Mouse (Mus musculus) neural tube, embryonic 10.5 days (tissue): Measurements from ENCODE around the gene Wdr59.

Experiments used
- DNase-seq: peaks from one replicate; pipeline ENCODE4 v3.0.0-alpha.2; 2017; ENCODE audit warnings: low spot score; ENCODE audit errors: extremely low spot score

The Wdr59 gene

GRCm38 (mm10) chr8:111493176-111493575, 28.7 kb downstream of the Wdr59 start:
- DNase-seq, result no peak

GRCm38 (mm10) chr8:111492508-111492907, 29.4 kb downstream of the Wdr59 start:
- no peak for DNase-seq

- no peak for DNase-seq
These were observed 30.7 kb downstream of the Wdr59 start for GRCm38 (mm10) chr8:111491191-111491590.

GRCm38 (mm10) chr8:111490034-111490591, 31.8 kb downstream of the Wdr59 start:
- DNase-seq, result no peak

- DNase-seq, result no peak
These were observed 41.2 kb downstream of the Wdr59 start for GRCm38 (mm10) chr8:111480691-111481090.

GRCm38 (mm10) chr8:111477761-111478465, 44.0 kb downstream of the Wdr59 start:
- DNase-seq, result no peak

GRCm38 (mm10) chr8:111471526-111472081, 50.3 kb downstream of the Wdr59 start:
- no peak for DNase-seq

- no peak for DNase-seq
These were observed 52.9 kb downstream of the Wdr59 start for GRCm38 (mm10) chr8:111469013-111469412.

- DNase-seq, result no peak
These were observed 56.6 kb downstream of the Wdr59 start for GRCm38 (mm10) chr8:111465341-111465740.

GRCm38 (mm10) chr8:111464526-111464925, 57.4 kb downstream of the Wdr59 start:
- no peak for DNase-seq

GRCm38 (mm10) chr8:111449671-111450070, 72.2 kb downstream of the Wdr59 start:
- DNase-seq, result no peak

- no peak for DNase-seq
These were observed 75.8 kb downstream of the Wdr59 start for GRCm38 (mm10) chr8:111445960-111446660.

GRCm38 (mm10) chr8:111445558-111445957, 76.3 kb downstream of the Wdr59 start:
- DNase-seq, result no peak

- DNase-seq, result no peak
These were observed 77.6 kb downstream of the Wdr59 start for GRCm38 (mm10) chr8:111444245-111444644.

- peak; percentile 64 for DNase-seq
These were observed 82.7 kb downstream of the Wdr59 start for GRCm38 (mm10) chr8:111439189-111439588.

- no peak for DNase-seq
These were observed 86.6 kb downstream of the Wdr59 start for GRCm38 (mm10) chr8:111435071-111435828.

GRCm38 (mm10) chr8:111424646-111425045, 97.2 kb downstream of the Wdr59 start:
- no peak for DNase-seq

GRCm38 (mm10) chr8:111424181-111424580, 97.7 kb downstream of the Wdr59 start:
- no peak for DNase-seq

- DNase-seq, result no peak
These were observed 99.3 kb downstream of the Wdr59 start for GRCm38 (mm10) chr8:111422614-111423013.

GRCm38 (mm10) chr8:111419171-111419570, 102.7 kb downstream of the Wdr59 start:
- DNase-seq, result no peak

GRCm38 (mm10) chr8:111418601-111419000, 103.3 kb downstream of the Wdr59 start:
- peak; percentile 31 for DNase-seq
